Mouse (Mus musculus) ovary, postnatal 14 days (tissue): ENCODE data around the gene Ano10.
A peak's percentile ranks its signal among the peaks of the same experiment; 100 is the strongest.

Experiments used
- DNase-seq: peaks from one replicate; pipeline ENCODE4 v3.0.0; 2022; ENCODE audit warnings: low spot score

Ano10 gene

DNA sequence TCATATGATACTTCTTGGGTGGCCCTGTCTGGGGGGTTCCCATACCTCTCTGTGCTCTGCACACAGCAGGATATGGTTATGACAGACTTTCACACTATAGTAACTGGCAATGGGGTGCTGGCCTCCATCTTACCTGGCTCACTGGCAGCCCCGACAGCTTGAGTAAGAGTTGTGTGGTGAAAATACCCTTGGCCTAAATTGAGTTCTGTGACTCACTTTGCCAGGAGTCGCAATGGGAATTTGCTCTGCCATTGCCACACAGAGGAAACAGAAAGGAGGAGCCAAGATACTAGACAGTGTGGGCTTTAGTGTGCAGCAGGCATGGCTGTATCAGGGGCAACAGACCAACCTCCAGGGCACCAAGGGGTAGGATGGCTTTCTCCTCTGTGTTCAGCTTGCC is 4.0 kb downstream of the Ano10 start:
- no peak for DNase-seq

DNA sequence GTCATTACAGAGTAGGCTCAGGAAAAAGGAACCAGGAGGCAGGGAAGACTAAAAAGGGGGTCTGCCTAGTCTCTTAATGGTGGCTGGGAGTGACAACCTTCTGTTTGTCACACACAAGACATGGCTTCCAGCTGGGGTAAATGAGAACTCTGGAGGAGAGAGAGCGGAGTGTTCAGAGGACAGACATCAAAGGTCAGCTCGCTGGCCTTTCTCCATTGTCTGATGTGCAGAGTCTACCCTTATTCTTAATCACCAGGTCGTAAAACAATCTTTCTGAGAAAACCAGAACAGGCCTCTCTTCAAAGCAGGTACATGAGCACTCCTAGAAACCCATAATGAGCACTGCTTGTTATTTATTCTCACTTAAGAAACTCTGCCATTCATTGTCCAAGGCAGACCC is 5.8 kb downstream of the Ano10 start:
- DNase-seq, result no peak

DNA sequence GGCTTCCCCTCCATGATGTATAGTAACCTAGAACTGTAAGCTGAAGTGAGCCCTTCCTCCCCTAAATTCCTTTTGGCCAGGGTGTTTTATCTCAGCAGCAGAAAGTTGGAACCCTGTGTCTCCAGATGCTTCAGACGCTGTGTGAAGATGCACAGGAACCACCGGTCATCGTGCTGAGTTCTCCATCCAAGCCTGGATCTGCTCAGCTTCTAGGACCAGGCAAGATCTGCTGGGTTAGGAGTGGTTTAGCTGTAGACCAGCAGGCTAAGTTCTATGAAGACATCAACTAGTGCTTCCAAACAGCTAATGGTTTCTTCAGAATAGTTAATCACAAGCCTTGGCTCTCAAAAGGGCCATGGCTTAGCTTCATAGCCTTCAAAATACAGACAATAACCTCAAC is 6.7 kb downstream of the Ano10 start:
- no peak for DNase-seq

DNA sequence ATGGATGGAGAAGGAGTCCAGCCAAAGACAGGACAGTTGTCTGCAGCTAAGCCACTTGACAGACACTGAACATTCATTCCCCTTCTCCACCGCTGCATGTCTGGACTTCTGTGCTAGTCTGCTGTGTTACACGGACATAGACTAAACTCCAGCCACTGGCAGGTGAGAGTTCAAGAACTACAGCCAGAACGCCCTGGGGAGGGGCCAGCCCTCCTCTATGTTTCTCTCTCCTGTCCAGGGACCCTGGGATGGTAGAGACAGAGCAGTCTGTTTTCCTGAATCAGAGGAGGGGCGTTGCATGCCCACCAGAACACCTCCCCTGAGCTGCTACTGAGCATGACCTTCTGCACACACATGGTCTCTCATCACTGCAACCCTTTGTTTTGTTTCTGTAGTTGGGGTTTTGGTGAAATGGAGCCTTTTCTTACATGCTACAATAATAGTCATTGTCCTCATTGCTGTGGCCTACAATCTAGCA is 8.4 kb downstream of the Ano10 start:
- no peak for DNase-seq

DNA sequence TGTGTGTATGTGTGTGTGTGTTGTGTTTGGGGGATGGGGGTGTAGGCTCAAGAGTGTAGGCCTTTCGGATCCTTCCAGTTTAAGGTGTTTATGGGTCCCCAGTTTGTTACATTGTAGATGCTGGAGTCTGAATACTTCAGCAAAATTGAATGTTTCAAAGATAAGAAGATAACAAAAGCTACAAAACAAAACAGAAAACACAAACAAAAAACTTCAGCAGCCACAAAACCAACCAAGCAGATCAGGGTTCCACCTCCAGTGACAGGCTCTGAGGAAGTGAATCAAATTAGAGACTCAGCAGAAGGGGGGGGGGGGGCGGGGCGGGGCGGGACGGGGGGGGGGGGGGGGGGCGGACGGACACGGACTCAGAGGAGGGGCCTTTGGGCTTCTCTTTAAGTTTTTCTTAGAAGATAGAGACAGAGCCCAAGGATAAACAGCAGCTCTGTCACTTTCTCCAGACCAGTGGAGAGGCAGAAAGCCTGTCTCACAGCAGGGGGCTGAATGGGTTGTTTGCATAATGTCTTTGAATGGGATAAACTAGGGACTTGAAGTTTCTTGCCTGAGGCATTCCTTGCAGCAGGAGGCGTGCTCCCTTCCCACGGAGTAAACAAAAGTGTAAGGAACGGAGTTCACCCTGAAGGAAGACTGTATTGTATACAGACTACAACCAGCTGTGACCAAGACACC is 8.9 kb downstream of the Ano10 start:
- DNase-seq, result no peak

DNA sequence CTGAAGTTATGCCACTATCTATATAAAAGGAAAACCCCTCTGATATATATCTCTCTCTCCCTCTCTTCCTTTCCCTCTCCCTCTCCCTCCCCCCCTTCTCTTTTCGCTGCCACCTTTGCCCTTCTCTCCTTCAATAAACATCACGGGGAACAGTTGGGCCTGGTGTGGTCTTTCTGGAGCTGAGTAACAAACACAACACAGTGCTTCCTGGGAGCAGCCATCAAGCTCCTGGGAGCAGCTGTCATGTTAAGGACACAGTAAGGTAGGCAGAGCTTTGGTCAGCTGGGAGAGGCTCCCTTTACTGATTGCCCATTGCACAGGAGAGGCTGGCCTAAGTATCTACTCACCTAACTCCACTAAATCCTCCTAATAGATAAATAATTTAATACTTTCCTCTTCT is 9.5 kb downstream of the Ano10 start:
- DNase-seq, result no peak

DNA sequence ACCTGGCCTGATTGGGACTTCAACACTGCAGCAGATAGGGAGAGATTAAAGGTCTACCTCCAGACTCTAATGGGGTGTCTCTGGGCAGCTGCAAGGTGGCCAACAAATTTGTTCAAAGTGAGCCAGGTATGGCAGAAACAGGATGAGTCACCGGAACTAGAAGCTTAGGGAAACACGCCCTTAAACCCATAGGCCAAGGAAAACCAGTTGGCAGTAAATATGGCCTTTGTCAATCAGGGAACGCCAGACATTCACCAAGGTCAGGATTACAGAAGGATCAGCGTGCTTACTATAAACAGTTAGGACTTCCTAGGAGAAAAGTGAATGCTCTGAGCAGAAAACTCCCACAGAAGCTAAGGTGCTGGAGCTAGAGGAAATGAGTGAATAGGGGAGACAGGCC is 13.2 kb downstream of the Ano10 start:
- no peak for DNase-seq

DNA sequence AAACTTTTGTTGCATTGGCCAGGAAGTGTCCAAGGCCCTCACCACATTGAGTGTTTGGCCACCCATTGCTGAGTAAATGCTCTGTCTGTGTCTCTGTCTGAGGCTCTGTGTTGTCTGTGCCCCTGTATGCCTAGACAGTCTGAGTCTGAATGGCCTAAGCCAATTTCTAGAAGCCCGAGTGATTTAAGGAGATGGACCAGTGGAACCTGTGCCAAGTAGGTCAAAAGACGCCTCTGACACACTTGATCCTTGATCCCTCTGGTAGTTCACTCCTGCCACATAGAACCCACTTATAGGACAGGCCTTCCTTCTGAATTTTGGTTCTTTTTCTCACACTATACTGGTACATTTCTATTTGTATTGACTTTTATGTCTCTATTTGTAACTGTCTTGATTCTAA is 17.6 kb downstream of the Ano10 start:
- no peak for DNase-seq

DNA sequence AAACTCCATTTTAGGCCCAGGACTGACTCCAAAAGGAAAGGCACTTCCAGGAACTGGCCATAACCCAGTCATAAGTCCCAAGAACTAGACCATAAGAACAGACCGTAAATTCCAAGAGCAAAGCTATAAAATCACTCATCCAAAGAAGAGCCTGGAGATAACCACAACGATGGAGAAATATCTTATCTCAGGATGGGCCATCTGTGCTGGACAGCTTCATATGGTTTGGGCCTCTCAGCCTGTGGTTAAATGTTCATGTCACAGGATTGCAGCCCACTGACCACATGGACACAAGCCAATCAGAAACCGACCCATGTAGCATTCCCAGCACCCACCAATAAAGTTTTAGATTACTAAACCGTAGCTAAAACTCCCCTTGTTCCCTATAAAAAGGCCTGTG is 18.1 kb downstream of the Ano10 start:
- DNase-seq, result no peak

DNA sequence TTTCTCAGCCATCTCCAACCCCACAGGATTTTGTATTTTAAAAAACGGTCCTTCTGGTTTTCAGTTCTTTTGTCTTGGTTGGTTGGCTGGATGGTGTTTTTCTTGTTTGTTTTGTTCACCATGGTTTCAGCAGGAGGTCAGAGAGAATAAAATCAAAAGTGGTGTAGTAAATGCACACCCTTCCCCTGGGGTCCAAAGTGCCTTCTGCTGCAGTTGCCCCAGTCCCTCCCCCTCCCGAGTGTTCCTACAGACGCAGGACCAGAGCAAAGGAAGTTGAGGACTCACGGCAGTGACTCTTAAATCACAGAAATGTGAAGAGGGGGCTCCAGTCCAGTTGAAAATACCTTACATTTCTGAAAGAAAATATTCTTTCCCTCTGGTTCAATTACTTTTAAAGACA is 19.9 kb downstream of the Ano10 start:
- no peak for DNase-seq

DNA sequence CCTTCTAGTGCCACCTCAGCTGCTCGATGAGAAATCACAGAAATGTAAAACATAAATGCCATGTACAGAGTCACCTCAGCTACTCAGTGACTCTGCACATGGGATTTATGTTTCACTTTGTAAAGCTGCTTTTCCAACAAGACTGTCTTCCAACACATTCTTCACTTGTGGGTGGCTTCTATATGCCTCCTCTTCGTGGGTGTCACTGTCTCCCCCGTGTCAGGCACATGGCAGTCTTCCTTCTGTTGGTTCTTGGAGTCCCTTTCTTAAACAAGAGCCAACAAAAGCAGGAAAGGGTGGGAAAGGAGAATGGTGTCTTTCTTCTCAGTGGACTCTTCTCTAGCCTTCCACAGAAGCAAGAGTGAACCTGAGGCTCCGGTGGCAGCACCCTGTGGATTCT is 20.3 kb downstream of the Ano10 start:
- DNase-seq, result no peak

DNA sequence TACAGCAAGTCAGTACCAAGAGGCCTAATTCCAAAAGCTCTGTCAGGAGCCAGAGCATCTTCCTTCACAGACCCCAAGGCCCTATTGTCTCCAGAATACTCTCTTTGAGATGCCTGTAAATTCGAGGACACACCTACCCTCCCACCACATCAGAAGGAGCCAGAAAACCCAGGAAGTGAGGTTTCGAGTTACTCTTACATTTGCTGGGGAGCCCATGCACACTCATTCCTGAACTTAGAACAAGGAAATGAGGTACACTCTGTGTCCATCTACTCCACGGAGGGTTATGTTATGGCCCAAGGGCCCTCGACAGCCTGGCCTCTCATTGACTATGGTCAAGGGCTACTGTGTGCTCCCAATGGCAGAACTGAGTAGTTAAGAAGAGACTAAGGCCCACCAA is 22.4 kb downstream of the Ano10 start:
- no peak for DNase-seq

DNA sequence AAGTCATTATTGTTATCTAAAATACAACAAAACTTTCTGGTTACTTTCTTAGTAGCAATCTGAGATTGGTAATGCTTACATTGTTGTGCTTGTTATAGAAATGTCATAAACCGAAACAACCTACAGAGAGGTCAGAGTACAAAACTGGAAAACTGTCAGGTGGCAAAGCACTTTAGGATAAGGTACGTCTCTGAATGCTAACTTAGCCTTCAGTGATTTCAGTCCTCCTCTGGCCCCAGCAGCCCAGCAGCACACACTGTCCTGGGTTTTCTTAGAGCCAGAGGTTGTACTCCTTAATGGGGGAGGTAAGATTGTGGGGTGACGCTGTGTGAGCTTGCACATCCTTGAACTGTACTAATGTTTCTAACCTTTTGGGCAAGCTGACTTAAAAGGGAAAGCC is 22.9 kb downstream of the Ano10 start:
- DNase-seq, result no peak

DNA sequence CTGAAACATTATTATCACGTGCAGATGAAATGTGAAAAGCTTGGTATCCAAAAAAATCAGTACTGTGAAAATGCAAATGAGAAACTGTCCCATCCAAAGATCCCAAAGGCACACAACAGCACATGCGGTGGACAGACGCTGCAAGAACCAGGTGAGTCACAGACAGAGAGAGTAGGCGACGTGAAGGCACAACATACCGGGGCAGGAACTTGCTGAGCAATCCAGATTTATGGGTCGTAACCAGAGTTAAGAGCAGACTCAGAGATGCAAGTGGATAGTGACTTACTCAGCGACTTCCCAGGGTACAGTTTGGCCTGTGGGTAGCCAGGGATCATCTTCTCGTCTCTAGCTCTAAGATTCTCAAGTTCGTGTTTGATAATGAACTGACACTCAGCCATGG is 23.3 kb downstream of the Ano10 start:
- no peak for DNase-seq

DNA sequence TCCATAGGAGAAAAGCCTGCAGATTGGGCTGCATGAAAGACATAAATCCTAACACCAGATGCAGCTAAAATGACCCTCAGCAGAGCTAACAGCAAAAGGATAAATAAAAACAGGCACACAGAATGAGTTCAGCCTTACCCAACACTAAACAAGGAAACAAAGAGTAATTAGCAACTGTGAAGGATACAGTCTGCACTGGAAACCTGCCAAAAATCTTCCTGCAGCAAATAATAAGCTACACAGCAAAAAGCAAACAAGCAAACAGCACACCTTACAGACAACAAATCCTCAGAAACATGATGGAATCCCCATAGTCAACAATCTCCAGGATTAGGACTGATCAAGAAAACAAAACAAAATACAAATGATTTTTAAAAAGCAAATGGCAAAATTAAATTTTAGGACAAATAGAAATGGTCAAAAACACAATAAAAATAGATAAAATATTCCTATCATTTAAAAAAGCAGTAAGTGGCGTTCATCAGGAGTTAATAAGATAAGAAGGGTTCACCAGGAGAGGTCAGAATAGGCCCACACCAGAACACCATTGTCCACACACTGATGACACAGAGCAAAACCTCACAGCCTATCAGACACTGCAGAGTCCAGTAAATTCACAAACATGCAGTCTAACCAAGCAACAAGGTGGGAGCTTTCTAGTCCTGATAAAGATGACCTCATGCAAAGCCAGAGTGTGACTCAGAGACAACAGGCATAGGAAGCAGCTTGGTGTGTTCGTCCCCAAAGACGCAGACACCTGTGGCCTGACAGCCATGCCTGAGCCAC is 24.8 kb downstream of the Ano10 start:
- DNase-seq, result no peak

DNA sequence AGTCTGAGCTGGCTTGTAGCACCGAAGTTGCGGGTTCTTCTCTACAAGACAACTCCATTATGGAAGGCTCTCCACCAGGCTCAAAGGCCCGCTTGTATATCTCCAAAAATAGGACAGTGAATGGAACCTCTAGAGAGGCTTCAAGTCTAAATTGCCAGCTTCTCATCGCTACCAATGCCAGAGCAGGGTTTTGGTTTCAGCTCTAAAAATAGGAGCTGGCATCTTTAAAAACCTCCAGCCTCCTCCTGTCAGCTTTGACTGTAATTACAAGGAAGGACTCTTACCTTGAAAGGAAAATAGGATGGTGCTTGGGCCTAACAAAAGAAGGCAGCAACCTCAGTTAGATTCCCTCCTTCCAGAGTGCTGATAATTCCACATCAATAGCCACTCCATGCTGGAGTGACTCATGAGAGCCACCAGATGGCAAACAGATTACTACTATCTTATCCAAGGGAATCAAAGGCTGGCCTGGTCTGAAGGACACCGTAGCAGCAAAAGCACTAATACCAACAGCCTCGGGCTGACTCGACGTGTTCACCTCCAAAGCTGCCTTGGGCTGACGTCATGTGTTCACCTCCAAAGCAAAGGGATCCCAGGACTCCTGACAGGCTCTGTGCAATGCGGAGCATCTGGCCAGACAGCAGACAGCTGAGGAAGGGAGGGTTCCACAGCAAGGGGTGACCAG is 28.6 kb downstream of the Ano10 start:
- no peak for DNase-seq

DNA sequence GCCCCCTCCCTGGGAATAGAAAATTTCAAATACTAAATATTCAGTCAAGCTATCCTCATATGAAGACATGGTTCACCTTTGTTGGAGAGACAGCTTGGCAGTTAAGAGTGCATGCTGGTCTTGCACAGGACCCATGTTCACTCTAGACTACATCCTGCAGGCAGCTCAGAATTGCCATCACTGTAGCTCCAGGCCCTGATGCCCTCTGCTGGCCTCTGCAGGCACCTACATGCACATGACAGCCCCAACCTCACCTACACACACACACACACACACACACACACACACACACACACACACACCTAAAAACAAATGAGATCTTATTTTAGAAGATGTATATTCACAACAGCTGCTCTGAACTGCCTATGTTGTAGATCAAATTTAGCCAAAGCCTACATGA is 31.1 kb downstream of the Ano10 start:
- DNase-seq, result no peak

DNA sequence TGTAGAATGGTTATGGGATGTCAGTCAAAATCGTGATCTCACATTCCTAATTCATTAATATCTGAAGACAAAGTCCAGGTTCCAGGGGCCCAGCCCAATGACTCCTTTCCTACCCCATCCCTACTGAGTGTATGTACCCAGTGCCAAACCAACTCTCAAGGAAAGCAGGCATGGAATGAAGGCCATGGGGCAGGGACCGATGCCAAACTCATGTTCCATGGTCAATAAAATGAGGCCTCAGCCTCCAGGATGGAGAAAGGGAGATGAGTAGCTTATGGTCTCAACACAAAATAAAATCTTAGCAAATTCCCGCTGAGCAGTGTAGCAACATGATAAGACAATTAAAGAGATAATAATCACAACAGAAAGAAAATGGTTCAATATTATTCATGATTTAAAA is 39.8 kb downstream of the Ano10 start:
- DNase-seq, result no peak

DNA sequence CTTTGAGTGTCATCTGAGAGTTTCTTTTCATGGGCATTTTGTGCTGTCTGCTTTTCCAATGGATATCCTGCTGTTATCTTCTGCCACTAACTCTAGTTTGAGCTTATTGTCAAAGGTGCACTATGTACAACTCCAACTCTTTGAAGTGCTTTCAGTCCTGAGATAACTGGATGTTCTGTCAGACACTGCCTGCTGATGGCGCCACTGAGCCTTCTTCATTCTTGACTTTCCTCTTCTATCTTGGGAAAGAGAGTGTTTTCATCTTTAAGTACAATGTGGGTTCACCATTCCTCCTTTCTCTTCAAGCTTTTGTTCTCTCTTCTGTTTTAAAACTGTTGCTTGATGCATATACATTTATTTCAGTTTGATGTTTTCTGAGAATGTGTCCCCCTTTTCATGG is 42.1 kb downstream of the Ano10 start:
- no peak for DNase-seq

DNA sequence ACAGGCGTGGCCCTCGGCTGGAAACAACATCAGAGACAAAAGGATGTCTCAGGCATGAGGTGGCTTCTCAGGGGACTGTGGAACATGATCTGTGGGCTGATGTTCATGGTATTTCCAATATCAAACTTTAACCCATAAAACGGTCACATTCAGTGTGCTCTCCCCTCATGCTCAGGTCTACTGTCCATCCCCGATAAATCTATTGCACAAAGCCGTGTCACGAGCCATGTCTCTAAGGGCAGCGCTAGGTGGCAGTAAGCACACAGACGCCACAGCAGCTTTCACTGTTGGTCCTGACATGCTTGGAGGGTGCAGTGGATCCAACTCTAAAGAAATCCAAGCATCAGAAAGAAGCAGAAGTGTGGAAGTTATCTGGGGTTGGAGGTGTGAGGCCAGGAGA is 46.1 kb downstream of the Ano10 start:
- no peak for DNase-seq

DNA sequence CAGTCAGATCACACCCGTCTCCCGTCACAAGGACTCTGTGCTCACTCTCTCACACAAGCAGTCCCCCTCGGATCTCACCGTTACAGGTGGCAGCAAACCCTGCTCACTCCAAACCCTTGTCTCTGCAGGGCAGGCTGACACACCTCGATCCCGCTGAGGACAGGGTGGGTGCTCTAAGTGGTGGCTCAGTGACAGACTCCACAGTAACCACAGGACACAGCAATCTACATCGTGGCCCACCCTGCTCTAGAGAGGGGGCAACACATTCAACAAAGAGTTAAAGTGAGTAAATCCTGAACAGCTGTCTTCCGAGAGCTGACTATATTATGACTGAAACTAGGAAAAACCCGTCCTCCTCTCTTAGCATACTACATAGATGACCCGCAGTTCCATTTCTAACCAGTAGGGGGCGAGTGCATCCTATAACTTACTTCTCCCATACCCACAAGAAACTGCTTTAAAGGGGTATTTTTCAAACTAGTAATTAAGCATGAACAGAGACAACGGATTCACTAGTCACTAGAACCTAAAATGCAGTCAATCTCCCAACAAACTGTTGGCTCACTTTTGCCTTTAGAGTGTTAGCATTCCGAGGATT is 46.7 kb downstream of the Ano10 start:
- peak; percentile 64 for DNase-seq

DNA sequence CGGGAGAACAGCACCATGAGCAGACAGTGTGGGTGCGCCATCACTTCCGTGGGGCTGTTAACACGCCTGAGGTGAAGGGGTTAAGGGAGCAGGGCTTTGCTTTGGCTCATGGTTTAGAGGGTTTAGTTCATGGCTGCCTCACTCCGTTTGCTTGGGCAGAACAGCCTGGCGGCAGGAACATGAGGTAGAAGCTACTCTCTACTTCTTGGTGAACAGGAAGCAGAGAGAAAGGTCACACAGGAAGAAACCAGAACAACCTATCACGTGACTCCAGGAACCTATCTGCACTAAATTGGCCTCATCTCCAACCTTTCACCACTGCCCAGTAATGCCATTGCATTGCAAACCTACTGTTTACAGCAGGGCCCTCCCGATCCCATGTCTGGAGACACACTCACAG is 48.3 kb downstream of the Ano10 start:
- no peak for DNase-seq

DNA sequence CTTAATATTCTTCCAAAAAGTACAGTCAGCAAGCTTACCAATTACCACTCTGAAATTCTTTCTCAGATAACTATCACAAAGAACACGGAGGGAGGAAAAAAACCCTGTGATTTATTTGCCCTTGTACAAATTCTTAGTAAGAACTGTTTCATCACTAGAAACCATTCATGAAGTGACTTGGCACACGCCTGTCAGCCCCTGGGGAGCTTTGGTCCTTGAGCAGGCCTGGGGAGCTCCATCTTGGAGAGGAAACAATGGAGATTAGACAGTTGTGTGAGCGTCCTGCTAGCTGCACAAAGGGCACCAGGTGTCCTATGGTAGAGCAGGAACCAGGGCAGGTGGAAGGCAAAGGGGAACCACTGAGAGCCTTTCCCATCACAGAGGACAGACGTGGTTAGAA is 48.8 kb downstream of the Ano10 start:
- no peak for DNase-seq
